8 mouse cellular contexts compared by ENCODE assay signal in genomic region chr17:87314530-87314946, GRCm38 (mm10). TPM values are rescaled to one million over a fixed set of nuclear protein-coding genes. Genes with fewer than 3 reads are reported as not detected.
DNase-seq lines count a peak whose midpoint lies in the region; ATAC-seq and TF ChIP-seq lines count a peak whose summit lies in the region.

No protein-coding gene starts in this region.

- peak overlapping the region; percentile 28; the same call in 1 of the 2 replicates for H3K4me2 ChIP-seq in heart, embryonic 12.5 days
- H3K4me2 ChIP-seq in kidney, postnatal 0 days (ENCODE audit: low read length), result peak overlapping the region; percentile 8; the same call in 1 of the 2 replicates

- intact Hi-C loops in left cerebral cortex, postnatal 36 days (cut with DNase I), result loop anchor here (1.0 to 10.0 kb wide), 4 partner anchors 132 to 350 kb away; partner anchors contain the start of gene Calm2

- peak; percentile 38; the same call in 1 of the 2 replicates for ATAC-seq in heart, embryonic 12.5 days (ENCODE audit: insufficient number of reproducible peaks, low FRiP score)
- peak; percentile 48 for ATAC-seq in kidney, postnatal 0 days (replicated peaks; ENCODE audit: low FRiP score, low read depth)
- peak; percentile 49 for ATAC-seq in megakaryocyte, adult 5-6 weeks (ENCODE audit: poor library complexity, severe bottlenecking)

- WGBS in heart, embryonic 12.5 days, result 68% methylated on average over 5 of the region's 5 CpGs
- WGBS in kidney, postnatal 0 days, result 59% methylated on average over 5 of the region's 5 CpGs

- peak; percentile 51 for DNase-seq in retina, embryonic 14.5 days (ENCODE audit: low spot score)
- no peak for DNase-seq in retina, postnatal 1 day
- DNase-seq in cerebellum, adult 18-20 months, result peak; percentile 65 to 67
- DNase-seq in kidney, postnatal 0 days (ENCODE audit: low spot score), result no peak
- peak; percentile 24 to 47 for DNase-seq in thymus, adult 18-20 months
- no peak for DNase-seq in left cerebral cortex, postnatal 36 days (ENCODE audit: low spot score in 2 of 2)

- H3K27ac ChIP-seq in heart, embryonic 12.5 days (ENCODE audit: poor library complexity, severe bottlenecking), result no peak overlapping the region
- no peak overlapping the region for H3K27ac ChIP-seq in kidney, postnatal 0 days

- H3K4me3 ChIP-seq in heart, embryonic 12.5 days, result no peak overlapping the region
- no peak overlapping the region for H3K4me3 ChIP-seq in kidney, postnatal 0 days (replicated peaks; ENCODE audit: low read depth, low read length)

- no peak for TF ChIP-seq CTCF in kidney, postnatal 0 days (IDR thresholded peaks at IDR 0.05; ENCODE audit: low read depth)

- H3K9me3 ChIP-seq in heart, embryonic 12.5 days (replicated peaks), result no peaks in the 10 kb centered on the region
- H3K9me3 ChIP-seq in kidney, postnatal 0 days (replicated peaks; ENCODE audit: low read length), result no peaks in the 10 kb centered on the region

- H3K9ac ChIP-seq in heart, embryonic 12.5 days, result no peak overlapping the region
- H3K9ac ChIP-seq in kidney, postnatal 0 days (ENCODE audit: low read depth, low read length), result no peak overlapping the region

- peaks cover 26% of the 10 kb centered on the region for H3K4me1 ChIP-seq in heart, embryonic 12.5 days (replicated peaks)
- H3K4me1 ChIP-seq in kidney, postnatal 0 days (replicated peaks; ENCODE audit: insufficient read depth, low read length), result peaks cover 11% of the 10 kb centered on the region; the same call in 1 of the 2 replicates

- H3K36me3 ChIP-seq in heart, embryonic 12.5 days, result no peaks in the 10 kb centered on the region
- H3K36me3 ChIP-seq in kidney, postnatal 0 days (ENCODE audit: insufficient read depth, low read length), result no peaks in the 10 kb centered on the region

- H3K27me3 ChIP-seq in heart, embryonic 12.5 days (replicated peaks), result 0 out of 2 replicates have a peak, but pooled peaks cover 5% of the 10 kb centered on the region
- H3K27me3 ChIP-seq in kidney, postnatal 0 days (ENCODE audit: insufficient read depth, low read length), result no peaks in the 10 kb centered on the region

RNA-seq across cellular contexts. Expression of gene Ttc7, which starts 31.9 kb away (rescaled TPM):
- 2.4 and 3.2 TPM in 2 replicates for polyA plus RNA-seq in heart, embryonic 12.5 days (2016; fragmentation: Nextera tagmentation; extraction: Ambion mirVana)
- 15.4 and 16.3 TPM in 2 replicates for polyA plus RNA-seq in kidney, postnatal 0 days (2015; fragmentation: Nextera tagmentation; extraction: Ambion mirVana)
- 78.8 and 94.9 TPM in 2 replicates for total RNA-seq in megakaryocyte, adult 5-6 weeks (2015)
- total RNA-seq in megakaryocyte, adult 5-6 weeks (2017), result 94.0 and 96.3 TPM in 2 replicates
- 10 to 100 TPM; 13.1 to 14.7 TPM for total RNA-seq in left cerebral cortex, postnatal 36 days (2021)

RNA-seq across cellular contexts. Expression of gene Mcfd2, which starts 48.8 kb away (rescaled TPM):
- polyA plus RNA-seq in heart, embryonic 12.5 days (2016; fragmentation: Nextera tagmentation; extraction: Ambion mirVana), result 68.8 and 70.8 TPM in 2 replicates
- 140 and 151 TPM in 2 replicates for polyA plus RNA-seq in kidney, postnatal 0 days (2015; fragmentation: Nextera tagmentation; extraction: Ambion mirVana)
- total RNA-seq in megakaryocyte, adult 5-6 weeks (2015), result 16.1 and 19.7 TPM in 2 replicates
- total RNA-seq in megakaryocyte, adult 5-6 weeks (2017), result 38.5 and 44.9 TPM in 2 replicates
- total RNA-seq in left cerebral cortex, postnatal 36 days (2021), result 10 to 100 TPM; 50.3 to 55.8 TPM

Comparison
In these comparisons a context has a peak if more than half of its experiments do, and no peak if none do; other contexts are left out.
1. DNase-seq: peak in retina, embryonic 14.5 days (single experiment), cerebellum, adult 18-20 months (2 of 2) and thymus, adult 18-20 months (2 of 2); none in retina, postnatal 1 day (single experiment), kidney, postnatal 0 days (single experiment) and left cerebral cortex, postnatal 36 days (0 of 2).
2. RNA of gene Ttc7, which starts 31.9 kb away (total RNA-seq): 78.8 to 96.3 TPM in megakaryocyte, adult 5-6 weeks; 13.1 to 14.7 TPM in left cerebral cortex, postnatal 36 days; every median in the first group is over 4 times any median in the second.
3. Peak in every context shown above with its lines, with median percentiles within 50 percentile points of each other: ATAC-seq.